Mouse (Mus musculus): ENCODE data around the gene Tcerg1l. TPM values are rescaled to one million over a fixed set of nuclear protein-coding genes. Genes with fewer than 3 reads are reported as not detected.

Gene Tcerg1l
- polyA plus RNA-seq, 1 experiment from 2014 or later = 0.05 TPM

GRCm38 (mm10) chr7:138357475-138357874 lies 40.1 kb downstream of the Tcerg1l start:
- no peak overlapping the region for H3K9ac ChIP-seq
- ATAC-seq (ENCODE audit: low read depth) (no peak), DNase-seq (no peak)
- no peak overlapping the region for H3K27ac ChIP-seq
- no peaks in the 10 kb centered on the region for H3K9me3 ChIP-seq (replicated peaks)
- 56% methylated on average over 8 of the region's 8 CpGs for WGBS (ENCODE audit: insufficient replicate concordance)
- no peaks in the 10 kb centered on the region for H3K36me3 ChIP-seq
- H3K4me1 ChIP-seq (replicated peaks) = no peaks in the 10 kb centered on the region
- H3K4me2 ChIP-seq = no peak overlapping the region
- no peaks in the 10 kb centered on the region for H3K27me3 ChIP-seq
- no peak overlapping the region for H3K4me3 ChIP-seq (replicated peaks)

- Histone ChIP-seq H3K9me3 (replicated peaks) (no peaks in the 10 kb centered on the region), H3K9ac (no peak overlapping the region), H3K36me3 (no peaks in the 10 kb centered on the region), H3K27ac (no peak overlapping the region), H3K4me3 (replicated peaks) (no peak overlapping the region), H3K4me2 (no peak overlapping the region), H3K4me1 (replicated peaks) (no peaks in the 10 kb centered on the region), H3K27me3 (no peaks in the 10 kb centered on the region)
- DNase-seq (no peak), ATAC-seq (ENCODE audit: low read depth) (no peak)
- WGBS (ENCODE audit: insufficient replicate concordance) = 13% methylated on average over 2 of the region's 2 CpGs
Measured at GRCm38 (mm10) chr7:138356655-138357449, 40.7 kb downstream of the Tcerg1l start.

GRCm38 (mm10) chr7:138345451-138345850 lies 52.1 kb downstream of the Tcerg1l start:
- H3K4me1 ChIP-seq (replicated peaks) = no peaks in the 10 kb centered on the region
- ATAC-seq (ENCODE audit: low read depth) (no peak), DNase-seq (no peak)
- no peak overlapping the region for H3K9ac ChIP-seq
- H3K27me3 ChIP-seq = no peaks in the 10 kb centered on the region
- H3K4me3 ChIP-seq (replicated peaks) = no peak overlapping the region
- H3K4me2 ChIP-seq = no peak overlapping the region
- H3K27ac ChIP-seq = no peak overlapping the region
- no peaks in the 10 kb centered on the region for H3K36me3 ChIP-seq
- 62% methylated on average over 6 of the region's 6 CpGs for WGBS (ENCODE audit: insufficient replicate concordance)
- no peaks in the 10 kb centered on the region for H3K9me3 ChIP-seq (replicated peaks)

- no peak overlapping the region for H3K9ac ChIP-seq
- no peak overlapping the region for H3K4me3 ChIP-seq (replicated peaks)
- no peak overlapping the region for H3K27ac ChIP-seq
- no peaks in the 10 kb centered on the region for H3K4me1 ChIP-seq (replicated peaks)
- H3K27me3 ChIP-seq = no peaks in the 10 kb centered on the region
- H3K4me2 ChIP-seq = no peak overlapping the region
- no peaks in the 10 kb centered on the region for H3K9me3 ChIP-seq (replicated peaks)
- no peak for DNase-seq
- 39% methylated on average over 4 of the region's 4 CpGs for WGBS (ENCODE audit: insufficient replicate concordance)
- ATAC-seq (ENCODE audit: low read depth) = no peak
- no peaks in the 10 kb centered on the region for H3K36me3 ChIP-seq
Measured at GRCm38 (mm10) chr7:138338451-138338850, 59.1 kb downstream of the Tcerg1l start.

- Histone ChIP-seq H3K4me3 (replicated peaks) (no peak overlapping the region), H3K9me3 (replicated peaks) (no peaks in the 10 kb centered on the region), H3K27ac (no peak overlapping the region), H3K4me1 (replicated peaks) (no peaks in the 10 kb centered on the region), H3K9ac (no peak overlapping the region), H3K27me3 (no peaks in the 10 kb centered on the region), H3K36me3 (no peaks in the 10 kb centered on the region), H3K4me2 (no peak overlapping the region)
- WGBS (ENCODE audit: insufficient replicate concordance) = 44% methylated on average over 5 of the region's 5 CpGs
- DNase-seq (no peak), ATAC-seq (ENCODE audit: low read depth) (no peak)
Measured at GRCm38 (mm10) chr7:138337946-138338345, 59.6 kb downstream of the Tcerg1l start.

- Histone ChIP-seq H3K27me3 (no peaks in the 10 kb centered on the region), H3K4me1 (replicated peaks) (no peaks in the 10 kb centered on the region), H3K9me3 (replicated peaks) (no peaks in the 10 kb centered on the region), H3K9ac (no peak overlapping the region), H3K36me3 (no peaks in the 10 kb centered on the region), H3K4me2 (no peak overlapping the region), H3K27ac (no peak overlapping the region), H3K4me3 (replicated peaks) (no peak overlapping the region)
- WGBS (ENCODE audit: insufficient replicate concordance) = 62% methylated on average over 4 of the region's 4 CpGs
- ATAC-seq (ENCODE audit: low read depth) (no peak), DNase-seq (no peak)
Measured at GRCm38 (mm10) chr7:138332504-138333168, 64.9 kb downstream of the Tcerg1l start.

- no peak overlapping the region for H3K27ac ChIP-seq
- H3K4me2 ChIP-seq = no peak overlapping the region
- 60% methylated on average over 3 of the region's 3 CpGs for WGBS (ENCODE audit: insufficient replicate concordance)
- DNase-seq (no peak), ATAC-seq (ENCODE audit: low read depth) (no peak)
- no peaks in the 10 kb centered on the region for H3K4me1 ChIP-seq (replicated peaks)
- H3K27me3 ChIP-seq = no peaks in the 10 kb centered on the region
- H3K4me3 ChIP-seq (replicated peaks) = no peak overlapping the region
- H3K36me3 ChIP-seq = no peaks in the 10 kb centered on the region
- H3K9ac ChIP-seq = no peak overlapping the region
- H3K9me3 ChIP-seq (replicated peaks) = no peaks in the 10 kb centered on the region
Measured at GRCm38 (mm10) chr7:138331266-138331665, 66.3 kb downstream of the Tcerg1l start.

- 57% methylated on average over 6 of the region's 6 CpGs for WGBS (ENCODE audit: insufficient replicate concordance)
- H3K9me3 ChIP-seq (replicated peaks) = no peaks in the 10 kb centered on the region
Measured at GRCm38 (mm10) chr7:138328637-138329036, 68.9 kb downstream of the Tcerg1l start.

GRCm38 (mm10) chr7:138326760-138327159 lies 70.8 kb downstream of the Tcerg1l start:
- 53% methylated on average over 3 of the region's 3 CpGs for WGBS (ENCODE audit: insufficient replicate concordance)
- Histone ChIP-seq H3K4me1 (replicated peaks) (no peaks in the 10 kb centered on the region), H3K36me3 (no peaks in the 10 kb centered on the region), H3K27ac (no peak overlapping the region), H3K9ac (no peak overlapping the region), H3K4me2 (no peak overlapping the region), H3K4me3 (replicated peaks) (no peak overlapping the region), H3K27me3 (no peaks in the 10 kb centered on the region), H3K9me3 (replicated peaks) (no peaks in the 10 kb centered on the region)
- DNase-seq (no peak), ATAC-seq (ENCODE audit: low read depth) (no peak)

More at GRCm38 (mm10) chr7:138328637-138329036, 68.9 kb downstream of the Tcerg1l start:
- H3K9ac ChIP-seq = no peak overlapping the region
- no peaks in the 10 kb centered on the region for H3K4me1 ChIP-seq (replicated peaks)
- DNase-seq (no peak), ATAC-seq (ENCODE audit: low read depth) (no peak)
- no peaks in the 10 kb centered on the region for H3K27me3 ChIP-seq
- no peak overlapping the region for H3K4me3 ChIP-seq (replicated peaks)
- no peak overlapping the region for H3K4me2 ChIP-seq
- H3K27ac ChIP-seq = no peak overlapping the region
- no peaks in the 10 kb centered on the region for H3K36me3 ChIP-seq

- no peaks in the 10 kb centered on the region for H3K4me1 ChIP-seq (replicated peaks)
- H3K9ac ChIP-seq = no peak overlapping the region
- no peaks in the 10 kb centered on the region for H3K36me3 ChIP-seq
- ATAC-seq (ENCODE audit: low read depth) = no peak
- H3K27me3 ChIP-seq = no peaks in the 10 kb centered on the region
- H3K9me3 ChIP-seq (replicated peaks) = no peaks in the 10 kb centered on the region
- DNase-seq = no peak
- no peak overlapping the region for H3K27ac ChIP-seq
- no peak overlapping the region for H3K4me3 ChIP-seq (replicated peaks)
- WGBS (ENCODE audit: insufficient replicate concordance) = 76% methylated on average over 1 of the region's 1 CpGs
- no peak overlapping the region for H3K4me2 ChIP-seq
Measured at GRCm38 (mm10) chr7:138313733-138314132, 83.8 kb downstream of the Tcerg1l start.

GRCm38 (mm10) chr7:138306126-138306525 lies 91.4 kb downstream of the Tcerg1l start:
- no peak overlapping the region for H3K27ac ChIP-seq
- no peaks in the 10 kb centered on the region for H3K27me3 ChIP-seq
- no peaks in the 10 kb centered on the region for H3K9me3 ChIP-seq (replicated peaks)
- ATAC-seq (ENCODE audit: low read depth) (no peak), DNase-seq (no peak)
- H3K4me3 ChIP-seq (replicated peaks) = no peak overlapping the region
- H3K4me1 ChIP-seq (replicated peaks) = no peaks in the 10 kb centered on the region
- H3K9ac ChIP-seq = no peak overlapping the region
- no peak overlapping the region for H3K4me2 ChIP-seq
- WGBS (ENCODE audit: insufficient replicate concordance) = 57% methylated on average over 3 of the region's 3 CpGs
- no peaks in the 10 kb centered on the region for H3K36me3 ChIP-seq

GRCm38 (mm10) chr7:138284790-138285189 lies 112.7 kb downstream of the Tcerg1l start:
- no peak for ATAC-seq (ENCODE audit: low read depth)
- Histone ChIP-seq H3K9me3 (replicated peaks) (no peaks in the 10 kb centered on the region), H3K9ac (no peak overlapping the region), H3K4me3 (replicated peaks) (no peak overlapping the region), H3K27ac (no peak overlapping the region), H3K4me2 (no peak overlapping the region), H3K36me3 (no peaks in the 10 kb centered on the region), H3K27me3 (no peaks in the 10 kb centered on the region), H3K4me1 (replicated peaks) (no peaks in the 10 kb centered on the region)
- 58% methylated on average over 5 of the region's 5 CpGs for WGBS (ENCODE audit: insufficient replicate concordance)
- no peak for DNase-seq
